Mouse (Mus musculus) left cerebral cortex, postnatal 14 days (tissue): Measurements from ENCODE around the gene Ascc1. TPM values are rescaled to one million over a fixed set of nuclear protein-coding genes. Genes with fewer than 3 reads are reported as not detected.
A peak's percentile ranks its signal among the peaks of the same experiment; 100 is the strongest.

Experiments
- DNase-seq, 2 experiments: peaks; one replicate each; pipeline ENCODE4 v3.0.0; 2021 to 2022; ENCODE audit warnings: low spot score in 2 of 2, mixed read lengths in 1 of 2
- intact Hi-C: fragments of 180-260 bp; cut with DNase I; formaldehyde crosslinking; loops from one replicate; pipeline ENCODE4 v1.15.1; 2025
- total RNA-seq, 2 experiments: library from RNA; stranded (reverse); gene quantifications; 2 replicates each; pipeline ENCODE4 v1.2.3; 2021

Gene Ascc1
- total RNA-seq, 2 experiments from 2014 or later = 18.1 to 19.4 TPM

- intact Hi-C loops = loop anchor here (5.0 kb wide), 2 partner anchors 105 to 110 kb away; partner anchors contain the start of gene Spock2
- DNase-seq = peak in 1 of 2 experiments; percentile 25
Observed at GRCm38 (mm10) chr10:60002203-60002602, 402 bp upstream of the Ascc1 start.

- DNase-seq = no peak
Observed at GRCm38 (mm10) chr10:60003213-60003752, 678 bp downstream of the Ascc1 start.

GRCm38 (mm10) chr10:60003847-60004246 lies 1.2 kb downstream of the Ascc1 start:
- intact Hi-C loops = loop anchor here (5.0 kb wide), 2 partner anchors 103 to 112 kb away; partner anchors contain the start of gene Spock2

More at GRCm38 (mm10) chr10:60003213-60003752, 678 bp downstream of the Ascc1 start:
- intact Hi-C loops = loop anchor here (5.0 kb wide), 2 partner anchors 104 to 111 kb away; partner anchors contain the start of gene Spock2

GRCm38 (mm10) chr10:60005264-60005663 lies 2.7 kb downstream of the Ascc1 start:
- intact Hi-C loops = no loop called here
- no peak for DNase-seq

More at GRCm38 (mm10) chr10:60003847-60004246, 1.2 kb downstream of the Ascc1 start:
- no peak for DNase-seq

GRCm38 (mm10) chr10:60009115-60009514 lies 6.5 kb downstream of the Ascc1 start:
- no peak for DNase-seq
- intact Hi-C loops = no loop called here

- DNase-seq = no peak
- intact Hi-C loops = no loop called here
Observed at GRCm38 (mm10) chr10:60016223-60016622, 13.6 kb downstream of the Ascc1 start.

- DNase-seq = no peak
- intact Hi-C loops = no loop called here
Observed at GRCm38 (mm10) chr10:60019299-60019698, 16.7 kb downstream of the Ascc1 start.

- intact Hi-C loops = loop anchor here (5.0 kb wide), 1 partner anchor 39 kb away; no protein-coding TSS in a partner anchor
- no peak for DNase-seq
Observed at GRCm38 (mm10) chr10:60023751-60024150, 21.1 kb downstream of the Ascc1 start.

- intact Hi-C loops = no loop called here
- DNase-seq = no peak
Observed at GRCm38 (mm10) chr10:60026759-60027395, 24.3 kb downstream of the Ascc1 start.

GRCm38 (mm10) chr10:60027619-60028084 lies 25.0 kb downstream of the Ascc1 start:
- intact Hi-C loops = no loop called here
- no peak for DNase-seq

- intact Hi-C loops = no loop called here
- DNase-seq = no peak
Observed at GRCm38 (mm10) chr10:60028181-60028580, 25.6 kb downstream of the Ascc1 start.

GRCm38 (mm10) chr10:60028979-60029378 lies 26.4 kb downstream of the Ascc1 start:
- DNase-seq = no peak

GRCm38 (mm10) chr10:60029387-60029786 lies 26.8 kb downstream of the Ascc1 start:
- DNase-seq = no peak
- intact Hi-C loops = no loop called here

More at GRCm38 (mm10) chr10:60028979-60029378, 26.4 kb downstream of the Ascc1 start:
- intact Hi-C loops = no loop called here

- intact Hi-C loops = no loop called here
Observed at GRCm38 (mm10) chr10:60031562-60031961, 29.0 kb downstream of the Ascc1 start.

GRCm38 (mm10) chr10:60031985-60032384 lies 29.4 kb downstream of the Ascc1 start:
- DNase-seq = no peak
- intact Hi-C loops = no loop called here

More at GRCm38 (mm10) chr10:60031562-60031961, 29.0 kb downstream of the Ascc1 start:
- DNase-seq = no peak

- intact Hi-C loops = no loop called here
Observed at GRCm38 (mm10) chr10:60032622-60033021, 30.0 kb downstream of the Ascc1 start.

GRCm38 (mm10) chr10:60033064-60033463 lies 30.5 kb downstream of the Ascc1 start:
- intact Hi-C loops = no loop called here
- DNase-seq = no peak

More at GRCm38 (mm10) chr10:60032622-60033021, 30.0 kb downstream of the Ascc1 start:
- no peak for DNase-seq

GRCm38 (mm10) chr10:60034621-60035020 lies 32.0 kb downstream of the Ascc1 start:
- no peak for DNase-seq
- intact Hi-C loops = no loop called here

- intact Hi-C loops = no loop called here
- no peak for DNase-seq
Observed at GRCm38 (mm10) chr10:60035744-60036143, 33.1 kb downstream of the Ascc1 start.

- no peak for DNase-seq
- intact Hi-C loops = no loop called here
Observed at GRCm38 (mm10) chr10:60042350-60042922, 39.8 kb downstream of the Ascc1 start.
